Mouse (Mus musculus) myocyte (in vitro differentiated cells): ENCODE data around the gene Sh3bp4.

Experiments
- CEBPB ChIP-seq: IDR thresholded peaks from 2 replicates; pipeline ENCODE4 v1.6.1; 2011; ENCODE audit warnings: mild to moderate bottlenecking, moderate library complexity; ENCODE audit not compliant: poor library complexity, insufficient read depth, severe bottlenecking
- E2F4 ChIP-seq: IDR thresholded peaks from one replicate; pipeline ENCODE4 v1.6.1; 2011; ENCODE audit warnings: mild to moderate bottlenecking, control low read depth, moderate library complexity; ENCODE audit not compliant: insufficient read depth
- MAX ChIP-seq: IDR thresholded peaks from one replicate; pipeline ENCODE4 v1.6.1; 2011; ENCODE audit warnings: low read depth, mild to moderate bottlenecking, control low read depth
- MYOG ChIP-seq, 3 experiments: IDR thresholded peaks; one replicate each; pipeline ENCODE4 v1.6.1; 2011; ENCODE audit warnings: control low read depth in 2 of 3, low read depth in 2 of 3, mild to moderate bottlenecking in 2 of 3; ENCODE audit not compliant: insufficient read length in 2 of 3, control insufficient read depth in 1 of 3, insufficient read depth in 1 of 3
- POLR2A ChIP-seq: IDR thresholded peaks from one replicate; pipeline ENCODE4 v1.6.1; 2011; ENCODE audit warnings: low read depth, mild to moderate bottlenecking, control low read depth, moderate library complexity; ENCODE audit not compliant: insufficient read length
- POLR2AphosphoS2 ChIP-seq: IDR thresholded peaks from one replicate; pipeline ENCODE4 v1.6.1; 2011; ENCODE audit warnings: low read depth, control low read depth; ENCODE audit not compliant: insufficient read length
- USF1 ChIP-seq: IDR thresholded peaks from one replicate; pipeline ENCODE4 v1.6.1; 2011; ENCODE audit warnings: low read depth, mild to moderate bottlenecking, control low read depth, moderate library complexity

- TF ChIP-seq MYOG (IDR thresholded peaks at IDR 0.05; ENCODE audit: control insufficient read depth in 1 of 3, insufficient read depth in 1 of 3, insufficient read length in 2 of 3, low read depth in 2 of 3) (no peak), E2F4 (no peak), POLR2A (no peak), POLR2AphosphoS2 (no peak), MAX (no peak), CEBPB (no peak), USF1 (no peak)
Observed at GRCm38 (mm10) chr1:89058011-89058410, 12.2 kb upstream of the Sh3bp4 start.
